Mouse (Mus musculus): ENCODE measurements around the gene Nudt19.

DNA sequence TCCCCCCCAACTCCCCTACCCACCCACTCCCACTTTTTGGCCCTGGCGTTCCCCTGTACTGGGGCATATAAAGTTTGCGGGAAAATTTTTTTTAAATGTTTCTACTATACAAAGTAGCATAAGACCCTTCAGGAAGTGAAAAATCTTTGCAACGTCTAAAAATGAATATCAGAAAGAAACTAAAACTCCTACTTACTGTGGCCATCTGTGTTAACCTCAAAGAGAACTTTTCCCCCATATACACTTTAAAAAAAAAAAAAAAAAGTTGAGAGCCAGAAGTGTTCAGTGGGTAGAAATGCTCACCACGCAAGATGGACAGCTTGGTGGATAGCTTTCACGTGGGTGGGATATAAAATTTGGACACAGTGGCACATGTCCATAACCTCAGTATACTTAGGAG, 46.7 kb upstream of the Nudt19 start:
- TF ChIP-seq CTCF (IDR thresholded peaks at IDR 0.05; ENCODE audit: low read depth): no peak
- no peak for TF ChIP-seq EP300 (IDR thresholded peaks at IDR 0.05; ENCODE audit: low read depth)
